Mouse (Mus musculus) urinary bladder, postnatal 25 days (tissue): ENCODE results near the gene Rhox2g.
"Not testable (repeated sequence)": the region's sequence is repeated elsewhere in the genome, so short reads cannot be mapped to it uniquely, and the experiment has no call there.

Source experiments
- DNase-seq: peaks from one replicate; pipeline ENCODE4 v3.0.0; 2022; ENCODE audit warnings: low spot score

The Rhox2g gene

GRCm38 (mm10) chrX:37643370-37643769, at the start of gene Rhox2g:
TSS of gene Rhox2g (minus strand) at chrX:37643470.
- DNase-seq = not testable (repeated sequence)

- DNase-seq = no peak
Observed at GRCm38 (mm10) chrX:37692261-37692660, 49.0 kb upstream of the Rhox2g start.

DNA sequence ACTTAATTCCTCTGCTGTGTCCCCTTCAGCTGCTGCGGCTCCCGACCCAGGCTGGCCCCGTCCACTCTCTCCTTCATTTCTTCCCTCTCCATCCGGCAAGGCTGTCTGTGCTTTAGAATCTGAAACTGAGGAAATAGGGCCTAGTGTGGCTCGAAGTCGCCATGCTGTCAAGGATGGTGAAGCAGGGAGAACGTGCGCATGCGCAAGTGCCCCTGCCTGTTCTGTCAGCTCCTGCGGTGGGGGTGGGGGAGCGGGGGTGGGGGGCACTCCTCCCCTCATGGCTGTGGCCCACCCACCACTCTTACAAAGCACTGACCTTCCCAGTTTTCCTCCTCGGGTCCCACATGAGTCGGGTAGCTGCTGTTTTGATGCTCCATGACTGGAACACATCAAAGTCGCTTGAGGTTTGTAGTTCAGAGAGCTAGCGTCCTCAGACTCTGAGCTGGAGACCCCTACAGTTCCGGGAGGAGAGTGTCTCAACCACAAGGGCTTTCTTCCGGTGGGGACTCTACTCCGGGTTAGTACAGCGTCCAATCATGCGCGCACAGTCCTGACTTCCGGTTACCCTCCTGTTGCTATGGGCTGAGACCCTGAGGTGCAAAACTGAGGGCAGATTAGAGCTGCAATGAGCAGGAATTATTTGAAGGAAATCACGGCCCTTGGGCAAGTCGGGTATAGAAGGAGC, 39.9 kb upstream of the Rhox2g start:
- no peak for DNase-seq

- not testable (repeated sequence) for DNase-seq
Observed at GRCm38 (mm10) chrX:37673177-37673576, 29.9 kb upstream of the Rhox2g start, which contains the start of gene Rhox2h. TSS of gene Rhox2h (minus strand) at chrX:37673277.

- DNase-seq = not testable (repeated sequence)
Observed at GRCm38 (mm10) chrX:37668664-37669063, 25.4 kb upstream of the Rhox2g start, which contains the start of gene Rhox3h. TSS of gene Rhox3h (minus strand) at chrX:37668764.

DNA sequence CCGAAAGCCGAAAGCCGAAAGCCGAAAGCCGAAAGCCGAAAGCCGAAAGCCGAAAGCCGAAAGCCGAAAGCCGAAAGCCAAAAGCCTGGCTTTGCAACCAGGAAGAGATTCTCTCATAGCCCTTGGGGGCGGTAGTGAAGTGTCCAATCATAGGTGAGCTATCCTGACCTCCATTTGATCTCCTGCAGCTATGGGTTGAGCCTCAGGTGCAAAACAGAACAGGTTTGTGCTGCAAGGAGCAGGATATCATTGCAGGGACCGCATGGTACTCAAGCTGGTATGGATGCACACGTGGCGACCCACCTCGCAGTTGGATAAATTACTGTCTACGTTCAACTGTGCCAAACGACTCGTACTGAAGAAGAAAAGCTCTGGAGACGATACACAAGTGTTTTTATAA, 8.0 kb upstream of the Rhox2g start, which contains the start of gene Rhox4g:
Gene Rhox4g, minus strand, starts transcription at position 101 of the 400 bp plus-strand sequence.
- not testable (repeated sequence) for DNase-seq

- not testable (repeated sequence) for DNase-seq
Observed at GRCm38 (mm10) chrX:37628512-37628911, 14.8 kb downstream of the Rhox2g start, which contains the start of gene Rhox3g. TSS of gene Rhox3g (minus strand) at chrX:37628612.

DNA sequence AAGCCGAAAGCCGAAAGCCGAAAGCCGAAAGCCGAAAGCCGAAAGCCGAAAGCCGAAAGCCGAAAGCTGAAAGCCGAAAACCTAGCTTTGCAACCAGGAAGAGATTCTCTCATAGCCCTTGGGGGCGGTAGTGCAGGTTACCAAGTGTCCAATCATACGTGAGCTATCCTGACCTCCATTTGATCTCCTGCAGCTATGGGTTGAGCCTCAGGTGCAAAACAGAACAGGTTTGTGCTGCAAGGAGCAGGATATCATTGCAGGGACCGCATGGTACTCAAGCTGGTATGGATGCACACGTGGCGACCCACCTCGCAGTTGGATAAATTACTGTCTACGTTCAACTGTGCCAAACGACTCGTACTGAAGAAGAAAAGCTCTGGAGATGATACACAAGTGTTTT, 35.7 kb downstream of the Rhox2g start, which contains the start of gene Rhox4f:
Gene Rhox4f, minus strand, starts transcription at position 101 of the 400 bp plus-strand sequence.
- not testable (repeated sequence) for DNase-seq
